Mouse (Mus musculus) frontal cortex, postnatal 10 days (tissue): ENCODE measurements around the gene Rcor2.

Source experiments
- DNase-seq, 2 experiments: peaks; one replicate each; pipeline ENCODE4 v3.0.0; 2022; ENCODE audit warnings: low spot score in 2 of 2, mixed read lengths in 1 of 2

Rcor2 gene

GRCm38 (mm10) chr19:7267091-7267741 is at the start of gene Rcor2:
Gene Rcor2 (plus strand): TSS chr19:7267325.
- DNase-seq, result peak; percentile 66 to 72

- no peak for DNase-seq
These were observed 49.2 kb upstream of the Rcor2 start for GRCm38 (mm10) chr19:7217926-7218267.

GRCm38 (mm10) chr19:7218753-7219152 is 48.4 kb upstream of the Rcor2 start:
- no peak for DNase-seq

GRCm38 (mm10) chr19:7222196-7222595 is 44.9 kb upstream of the Rcor2 start:
- DNase-seq, result no peak

GRCm38 (mm10) chr19:7223488-7223887 is 43.6 kb upstream of the Rcor2 start:
- no peak for DNase-seq

- no peak for DNase-seq
These were observed 42.9 kb upstream of the Rcor2 start for GRCm38 (mm10) chr19:7224253-7224652.

GRCm38 (mm10) chr19:7225096-7225690 is 41.9 kb upstream of the Rcor2 start:
- DNase-seq, result no peak

- no peak for DNase-seq
These were observed 40.6 kb upstream of the Rcor2 start for GRCm38 (mm10) chr19:7226511-7226914.

- peak; percentile 74 to 80 for DNase-seq
These were observed 32.4 kb upstream of the Rcor2 start for GRCm38 (mm10) chr19:7234537-7235221.

GRCm38 (mm10) chr19:7235461-7235860 is 31.7 kb upstream of the Rcor2 start:
- DNase-seq, result no peak

GRCm38 (mm10) chr19:7236011-7236410 is 31.1 kb upstream of the Rcor2 start:
- no peak for DNase-seq

- no peak for DNase-seq
These were observed 30.4 kb upstream of the Rcor2 start for GRCm38 (mm10) chr19:7236742-7237141.

- no peak for DNase-seq
These were observed 27.6 kb upstream of the Rcor2 start for GRCm38 (mm10) chr19:7239574-7239973.

- DNase-seq, result no peak
These were observed 26.8 kb upstream of the Rcor2 start for GRCm38 (mm10) chr19:7240291-7240690.

- DNase-seq, result peak; percentile 89 to 93
These were observed 26.1 kb upstream of the Rcor2 start, which contains the start of gene Naa40 for GRCm38 (mm10) chr19:7240782-7241690. Gene Naa40 (minus strand): TSS chr19:7241183.

- no peak for DNase-seq
These were observed 21.1 kb upstream of the Rcor2 start for GRCm38 (mm10) chr19:7246021-7246420.

GRCm38 (mm10) chr19:7257881-7258280 is 9.2 kb upstream of the Rcor2 start:
- no peak for DNase-seq

GRCm38 (mm10) chr19:7261476-7261875 is 5.6 kb upstream of the Rcor2 start:
- no peak for DNase-seq

- no peak for DNase-seq
These were observed 5.2 kb upstream of the Rcor2 start for GRCm38 (mm10) chr19:7261964-7262363.

GRCm38 (mm10) chr19:7262592-7262991 is 4.5 kb upstream of the Rcor2 start:
- DNase-seq, result no peak

- peak in 1 of 2 experiments; percentile 73 for DNase-seq
These were observed 2.9 kb upstream of the Rcor2 start for GRCm38 (mm10) chr19:7264088-7264765.
